Mouse (Mus musculus) midbrain, embryonic 16.5 days (tissue): ENCODE results near the gene Lcn5. TPM values are rescaled to one million over a fixed set of nuclear protein-coding genes. Genes with fewer than 3 reads are reported as not detected.
"Not testable (repeated sequence)": the region's sequence is repeated elsewhere in the genome, so short reads cannot be mapped to it uniquely, and the experiment has no call there.

Source experiments
- ATAC-seq: fragments of 200-750 bp; cut with Nextera tagmentation; 2 replicates; pipeline ENCODE4 v1.8.0; 2017; ENCODE audit warnings: moderate TSS enrichment
- H3K27ac ChIP-seq: fragments of 300-500 bp; sonication (generic); 2 replicates; pipeline ENCODE4 v1.5.1; 2014; ENCODE audit warnings: mild to moderate bottlenecking, low read length, mixed read lengths
- H3K27me3 ChIP-seq: fragments of 300-500 bp; sonication (generic); 2 replicates; pipeline ENCODE4 v1.6.1; 2014; ENCODE audit warnings: low read depth, low read length, mixed read lengths; ENCODE audit not compliant: control insufficient read depth, insufficient read depth
- H3K36me3 ChIP-seq: fragments of 300-500 bp; sonication (generic); 2 replicates; pipeline ENCODE4 v1.6.1; 2014; ENCODE audit warnings: mild to moderate bottlenecking, low read length, moderate library complexity, mixed read lengths; ENCODE audit not compliant: control insufficient read depth, insufficient read depth
- H3K4me1 ChIP-seq: fragments of 300-500 bp; sonication (generic); 2 replicates; pipeline ENCODE4 v1.6.1; 2014; ENCODE audit warnings: mild to moderate bottlenecking, low read length, mixed read lengths; ENCODE audit not compliant: control insufficient read depth, insufficient read depth
- H3K4me2 ChIP-seq: fragments of 300-500 bp; sonication (generic); 2 replicates; pipeline ENCODE4 v1.6.1; 2014; ENCODE audit warnings: mild to moderate bottlenecking, low read length, mixed read lengths
- H3K4me3 ChIP-seq: fragments of 300-500 bp; sonication (generic); 2 replicates; pipeline ENCODE4 v1.5.1; 2014; ENCODE audit warnings: low read depth, mild to moderate bottlenecking, low read length, moderate library complexity, mixed read lengths
- H3K9ac ChIP-seq: fragments of 300-500 bp; sonication (generic); 2 replicates; pipeline ENCODE4 v1.6.1; 2014; ENCODE audit warnings: low read depth, low read length, mixed read lengths
- H3K9me3 ChIP-seq: fragments of 300-500 bp; sonication (generic); replicated peaks from 2 replicates; pipeline ENCODE4 v1.6.1; 2014; ENCODE audit warnings: mild to moderate bottlenecking, low read length, mixed read lengths; ENCODE audit not compliant: control insufficient read depth, poor library complexity, severe bottlenecking
- WGBS: fragments of 180-500 bp; shearing (Covaris S2); extraction: QIAGEN DNeasy Blood & Tissue Kit; methylation state at CpG from one replicate; pipeline ENCODE4 v1.1.7; 2014; 5-methylcytosine and 5-hydroxymethylcytosine counted together
- polyA plus RNA-seq: library from polyadenylated mRNA; unstranded; fragments of >200 nt; fragmentation: Nextera tagmentation; extraction: Ambion mirVana; gene quantifications from 2 replicates; pipeline ENCODE4 v1.2.1, GENCODE M21; 2015

Lcn5 gene
- polyA plus RNA-seq, 1 experiment from 2014 or later: not detected

GRCm38 (mm10) chr2:25696951-25697350, 39.2 kb downstream of the Lcn5 start:
- no peaks in the 10 kb centered on the region for H3K36me3 ChIP-seq
- H3K4me1 ChIP-seq: no peaks in the 10 kb centered on the region
- H3K27ac ChIP-seq: no peak overlapping the region
- 75% methylated on average over 4 of the region's 4 CpGs for WGBS
- H3K4me3 ChIP-seq: no peak overlapping the region
- no peaks in the 10 kb centered on the region for H3K27me3 ChIP-seq
- ATAC-seq: no peak
- H3K9ac ChIP-seq: no peak overlapping the region
- no peak overlapping the region for H3K4me2 ChIP-seq
- H3K9me3 ChIP-seq: no peaks in the 10 kb centered on the region

- 86% methylated on average over 2 of the region's 2 CpGs for WGBS
- H3K4me1 ChIP-seq: no peaks in the 10 kb centered on the region
- no peak overlapping the region for H3K4me3 ChIP-seq
- no peaks in the 10 kb centered on the region for H3K9me3 ChIP-seq
- no peak overlapping the region for H3K27ac ChIP-seq
- no peak overlapping the region for H3K9ac ChIP-seq
- H3K36me3 ChIP-seq: no peaks in the 10 kb centered on the region
- no peak overlapping the region for H3K4me2 ChIP-seq
- no peak for ATAC-seq
- no peaks in the 10 kb centered on the region for H3K27me3 ChIP-seq
Measured at GRCm38 (mm10) chr2:25698696-25699095, 40.9 kb downstream of the Lcn5 start.

GRCm38 (mm10) chr2:25699743-25700142, 42.0 kb downstream of the Lcn5 start, which contains the start of gene Obp2a:
Gene Obp2a, plus strand, starts transcription at chr2:25700043.
- 89% methylated on average over 3 of the region's 3 CpGs for WGBS
- H3K4me2 ChIP-seq, H3K9me3 ChIP-seq, H3K36me3 ChIP-seq, H3K4me1 ChIP-seq, H3K4me3 ChIP-seq, H3K27ac ChIP-seq, ATAC-seq, H3K9ac ChIP-seq, H3K27me3 ChIP-seq: not testable (repeated sequence)

GRCm38 (mm10) chr2:25701001-25701400, 43.2 kb downstream of the Lcn5 start:
- Histone ChIP-seq H3K36me3 (no peaks in the 10 kb centered on the region), H3K4me2 (no peak overlapping the region), H3K4me1 (no peaks in the 10 kb centered on the region), H3K9me3 (no peaks in the 10 kb centered on the region), H3K27me3 (no peaks in the 10 kb centered on the region), H3K4me3 (no peak overlapping the region), H3K27ac (no peak overlapping the region), H3K9ac (no peak overlapping the region)
- ATAC-seq: no peak
- WGBS: 87% methylated on average over 5 of the region's 5 CpGs

DNA sequence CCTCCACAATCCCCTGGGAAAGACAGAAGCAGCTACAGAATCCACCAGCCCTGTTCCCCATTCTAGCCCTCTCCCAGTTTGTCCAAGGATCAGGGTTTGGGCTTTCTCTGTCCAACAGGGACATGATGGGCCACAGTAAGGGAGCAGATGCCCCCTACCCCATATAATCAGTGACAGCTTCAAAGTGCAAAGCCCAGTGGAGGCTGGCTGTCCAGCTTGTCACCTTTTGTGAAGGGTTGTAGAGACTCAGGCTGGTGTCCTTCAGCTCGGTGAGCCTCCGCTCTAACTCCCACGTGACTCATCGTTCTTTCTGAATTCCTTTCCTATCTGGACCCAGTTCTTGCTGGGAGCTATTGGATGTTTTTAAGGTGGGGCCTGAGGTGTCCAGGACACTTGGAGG, 46.0 kb downstream of the Lcn5 start:
- Histone ChIP-seq H3K9ac (no peak overlapping the region), H3K36me3 (no peaks in the 10 kb centered on the region), H3K4me2 (no peak overlapping the region), H3K27ac (no peak overlapping the region), H3K27me3 (no peaks in the 10 kb centered on the region), H3K9me3 (no peaks in the 10 kb centered on the region), H3K4me1 (peaks cover 8% of the 10 kb centered on the region), H3K4me3 (no peak overlapping the region)
- WGBS: 90% methylated on average over 4 of the region's 4 CpGs
- ATAC-seq: no peak

- Histone ChIP-seq H3K27ac (peak within 1 kb of the TSS; percentile 94), H3K4me1 (peaks cover 17% of the 10 kb centered on the region), H3K4me3 (peak within 1 kb of the TSS; percentile 88), H3K9ac (peak within 1 kb of the TSS; percentile 84), H3K9me3 (no peaks in the 10 kb centered on the region), H3K4me2 (peak within 1 kb of the TSS; percentile 71), H3K27me3 (no peaks in the 10 kb centered on the region), H3K36me3 (no peaks in the 10 kb centered on the region)
- ATAC-seq: peak; percentile 97
- WGBS: 0% methylated on average over 68 of the region's 78 CpGs
Measured at GRCm38 (mm10) chr2:25706643-25707481, 49.1 kb downstream of the Lcn5 start, which contains the start of gene Bmyc. Gene Bmyc, plus strand, starts transcription at chr2:25706739.

DNA sequence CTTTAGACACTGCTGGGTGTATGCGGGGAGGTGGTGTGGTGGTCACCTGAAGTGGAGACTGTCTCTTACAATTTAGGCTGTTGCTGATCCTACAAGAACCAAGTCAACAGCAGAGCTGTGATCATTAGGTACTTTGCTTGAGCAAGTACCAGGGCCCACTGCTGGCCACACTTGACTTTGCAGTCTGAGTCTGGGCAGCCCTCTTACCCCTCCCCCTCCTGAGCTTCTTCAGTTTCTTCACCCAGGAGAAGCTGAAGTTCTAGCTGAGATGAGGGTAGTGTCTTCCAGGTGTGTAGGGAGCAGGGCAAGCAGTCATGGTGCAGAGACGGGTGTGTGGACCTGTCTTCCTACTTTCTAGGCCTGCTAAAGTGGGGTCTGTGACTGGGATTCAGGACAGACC, 50.4 kb downstream of the Lcn5 start:
- WGBS: 89% methylated on average over 2 of the region's 2 CpGs

DNA sequence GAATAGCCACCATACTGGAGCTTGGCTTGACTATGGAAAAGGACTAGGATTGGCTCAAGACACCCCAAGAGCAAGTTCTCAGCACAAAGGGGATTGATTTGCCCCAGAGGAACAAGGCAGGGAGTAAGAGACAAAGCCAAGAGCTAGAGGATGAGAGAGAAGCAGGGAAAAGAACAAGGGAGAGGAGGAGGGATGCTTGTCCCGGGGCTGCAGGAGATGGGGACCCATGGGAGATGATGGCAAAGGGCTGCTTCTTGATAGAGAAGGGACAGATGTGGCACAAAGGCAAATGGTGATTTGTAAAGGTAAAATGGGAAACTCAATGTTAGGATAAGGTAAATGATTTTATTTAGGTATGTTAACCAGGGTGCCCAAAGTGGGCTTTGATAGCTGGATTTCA, 51.3 kb downstream of the Lcn5 start:
- H3K27ac ChIP-seq, H3K27me3 ChIP-seq, H3K9me3 ChIP-seq, H3K36me3 ChIP-seq, ATAC-seq, H3K4me3 ChIP-seq: not testable (repeated sequence)
- WGBS: 88% methylated on average over 1 of the region's 1 CpGs
- Histone ChIP-seq H3K9ac (peak overlapping the region; percentile 2; the same call in 1 of the 2 replicates), H3K4me1 (peaks cover 17% of the 10 kb centered on the region), H3K4me2 (peak overlapping the region; percentile 64)

More for the DNA sequence above, 50.4 kb downstream of the Lcn5 start:
- H3K9ac ChIP-seq: peak overlapping the region; percentile 41; the same call in 1 of the 2 replicates
- H3K27me3 ChIP-seq: no peaks in the 10 kb centered on the region
- H3K4me2 ChIP-seq: peak overlapping the region; percentile 64
- H3K27ac ChIP-seq: no peak overlapping the region
- H3K36me3 ChIP-seq: no peaks in the 10 kb centered on the region
- H3K4me1 ChIP-seq: peaks cover 17% of the 10 kb centered on the region
- no peak for ATAC-seq
- no peaks in the 10 kb centered on the region for H3K9me3 ChIP-seq
- peak overlapping the region; percentile 31 for H3K4me3 ChIP-seq

DNA sequence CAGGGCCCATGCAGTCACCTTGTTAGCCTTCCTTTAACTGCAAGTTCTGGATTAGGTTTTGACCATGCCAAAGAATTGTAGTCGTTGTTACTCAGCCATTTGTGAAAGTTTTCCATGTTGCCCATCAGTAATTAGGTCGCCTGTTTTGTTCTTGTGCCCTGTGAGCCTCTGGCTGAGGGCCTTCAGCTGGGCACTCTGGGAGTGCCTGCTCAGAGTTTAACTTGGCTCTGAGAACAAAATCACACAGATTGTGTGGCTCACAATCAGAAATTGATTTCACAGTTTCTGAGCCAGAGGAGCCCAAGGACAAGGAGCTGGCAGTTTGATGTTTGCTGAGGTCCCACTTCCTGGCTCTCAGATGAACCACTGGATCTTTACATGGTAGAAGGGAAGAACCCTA, 52.0 kb downstream of the Lcn5 start:
- H3K4me3 ChIP-seq, H3K27ac ChIP-seq, ATAC-seq, H3K27me3 ChIP-seq, H3K36me3 ChIP-seq, H3K9ac ChIP-seq, H3K9me3 ChIP-seq, H3K4me2 ChIP-seq: not testable (repeated sequence)
- H3K4me1 ChIP-seq: peaks cover 17% of the 10 kb centered on the region
- 73% methylated on average over 2 of the region's 2 CpGs for WGBS
